Mouse (Mus musculus): ENCODE results near the gene Caap1.

Caap1 gene

DNA sequence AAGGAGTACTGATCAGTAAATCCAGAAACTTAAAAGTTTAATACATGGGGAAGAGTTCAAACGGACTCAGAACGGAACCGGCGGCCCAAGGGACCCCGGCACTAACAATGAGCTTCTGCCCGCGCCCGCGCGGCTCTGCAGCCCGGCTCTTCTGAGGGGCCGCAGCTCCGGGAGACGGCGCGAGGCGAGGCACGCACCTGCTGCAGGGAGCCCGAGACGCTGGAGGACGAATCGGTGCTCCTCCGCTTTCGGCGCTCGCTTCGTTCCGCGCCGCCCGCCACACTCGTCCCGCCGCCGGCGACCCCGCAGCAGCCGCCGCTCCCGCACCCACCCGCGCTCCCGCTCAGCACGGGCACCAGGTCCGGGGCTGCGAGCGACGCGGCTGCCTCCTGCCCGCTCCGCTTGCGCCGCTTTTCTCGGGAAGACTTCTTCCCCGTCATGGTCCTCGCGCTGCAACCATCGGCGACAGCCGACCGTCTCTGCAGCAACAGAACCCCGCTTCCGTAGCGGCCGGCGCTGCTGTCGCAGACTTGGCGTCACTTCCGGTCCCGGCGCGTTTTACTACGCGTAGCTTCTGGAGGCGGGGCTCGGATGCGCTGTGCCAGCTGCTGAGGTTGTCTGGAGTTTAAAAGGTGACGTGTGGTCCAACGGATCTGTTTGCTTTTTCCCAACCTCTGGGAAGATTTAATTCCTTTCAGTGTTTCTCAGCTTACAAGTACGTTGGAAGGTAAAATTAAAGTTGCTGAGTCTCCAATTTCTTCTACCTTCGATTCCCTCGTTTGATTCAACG, at the start of gene Caap1, which contains the start of gene Gm10306:
Gene Caap1, minus strand, starts transcription at position 532 of the 790 bp plus-strand sequence.
Gene Gm10306, plus strand, starts transcription at position 282 of the 790 bp plus-strand sequence.
- DNase-seq = peak; percentile 93

DNA sequence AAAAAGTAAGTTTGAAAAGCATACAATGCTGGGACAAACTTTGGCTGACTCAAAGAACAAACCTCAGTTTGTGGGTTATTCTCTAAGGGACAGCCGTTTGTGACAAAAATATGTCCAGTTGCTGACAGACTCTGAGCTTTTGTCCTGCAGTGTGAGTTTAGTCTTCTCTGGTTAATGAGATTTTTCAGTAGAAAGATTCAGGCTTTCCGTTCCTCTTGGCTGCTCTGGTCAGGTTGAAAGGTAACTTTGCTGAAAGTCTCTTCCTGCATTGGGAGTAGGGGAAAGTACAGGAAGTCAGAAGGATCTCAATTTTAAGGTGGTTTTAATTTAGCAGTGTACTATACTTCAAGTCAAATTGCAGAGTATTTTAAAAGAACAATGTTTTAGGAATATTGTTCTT, 49.0 kb upstream of the Caap1 start:
- no peak for DNase-seq

DNA sequence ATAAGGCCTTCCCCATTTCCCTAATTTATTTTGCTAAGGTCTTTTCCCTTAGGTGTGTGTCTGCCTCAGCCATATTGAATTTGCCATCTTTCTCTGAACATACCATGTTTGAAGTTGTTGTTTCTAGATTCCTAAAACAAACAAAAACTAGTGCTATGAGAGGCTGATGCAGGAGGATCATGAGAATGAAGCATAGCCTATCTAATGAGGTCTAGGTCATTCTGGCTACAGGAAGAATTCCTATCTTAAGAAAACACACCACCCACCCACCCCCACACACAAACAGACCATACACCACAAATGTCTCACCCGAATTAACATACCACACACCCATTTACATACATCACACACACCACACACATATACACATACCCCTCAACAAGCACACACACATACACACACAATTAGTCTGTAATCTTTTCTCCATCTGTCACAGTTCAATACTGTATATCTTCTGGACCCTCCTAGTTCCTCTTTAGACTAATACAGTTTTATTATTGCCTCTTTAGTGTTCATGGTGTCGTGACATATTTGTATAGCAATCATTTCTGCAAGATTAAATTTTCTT, 47.9 kb upstream of the Caap1 start:
- DNase-seq = no peak

GRCm38 (mm10) chr4:94603031-94603629, 46.5 kb upstream of the Caap1 start, which contains the start of gene Plaa:
Gene Plaa, minus strand, starts transcription at chr4:94603244.
- peak; percentile 95 for DNase-seq

DNA sequence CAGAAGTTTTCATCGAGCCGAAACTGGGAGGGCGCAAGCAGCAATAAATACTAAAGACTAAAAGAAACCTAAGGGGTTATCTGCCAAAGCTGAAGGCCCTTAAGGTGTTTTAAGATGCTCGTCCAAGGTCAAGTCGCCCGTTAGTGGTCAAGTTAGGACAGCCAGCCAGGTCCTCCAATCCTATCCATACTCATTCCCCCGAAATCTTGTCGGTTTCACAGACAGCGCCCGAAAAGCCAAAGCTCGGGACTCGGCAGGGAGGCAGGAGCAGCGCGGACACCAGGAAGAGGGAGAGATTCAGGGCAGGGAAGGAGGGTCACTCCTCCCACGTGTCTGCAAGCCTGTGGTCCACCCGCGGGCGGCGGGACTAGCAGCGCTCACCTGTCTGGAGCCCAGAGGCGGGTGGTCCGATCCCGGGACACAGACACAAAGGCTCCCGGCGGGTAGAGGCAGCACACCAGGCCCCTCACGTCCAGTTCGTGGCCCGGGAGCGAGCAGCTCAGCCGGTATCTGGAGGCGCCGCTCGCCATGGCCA, 46.0 kb upstream of the Caap1 start:
- DNase-seq = no peak

GRCm38 (mm10) chr4:94601395-94601794, 44.8 kb upstream of the Caap1 start:
- no peak for DNase-seq

DNA sequence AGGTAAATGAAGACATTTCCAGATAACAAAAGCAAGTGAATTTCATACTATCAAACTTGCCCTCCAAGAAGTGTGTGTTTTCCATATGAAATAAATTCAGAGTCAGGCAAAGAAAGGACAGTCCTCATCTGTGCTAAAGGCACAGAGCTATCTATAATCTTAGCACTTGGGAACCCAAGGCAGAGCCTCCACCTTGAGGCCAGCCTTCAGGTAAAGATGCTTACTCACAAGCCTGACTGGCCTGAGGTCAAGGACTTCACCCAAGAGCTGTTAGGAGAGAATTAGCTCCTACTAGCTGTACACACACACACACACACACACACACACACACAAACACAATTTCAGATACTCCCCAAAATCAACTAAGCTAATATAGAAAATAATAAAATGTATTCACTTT, 36.1 kb upstream of the Caap1 start:
- DNase-seq = no peak

- DNase-seq = no peak
These were observed 35.3 kb upstream of the Caap1 start for GRCm38 (mm10) chr4:94591765-94592381.

DNA sequence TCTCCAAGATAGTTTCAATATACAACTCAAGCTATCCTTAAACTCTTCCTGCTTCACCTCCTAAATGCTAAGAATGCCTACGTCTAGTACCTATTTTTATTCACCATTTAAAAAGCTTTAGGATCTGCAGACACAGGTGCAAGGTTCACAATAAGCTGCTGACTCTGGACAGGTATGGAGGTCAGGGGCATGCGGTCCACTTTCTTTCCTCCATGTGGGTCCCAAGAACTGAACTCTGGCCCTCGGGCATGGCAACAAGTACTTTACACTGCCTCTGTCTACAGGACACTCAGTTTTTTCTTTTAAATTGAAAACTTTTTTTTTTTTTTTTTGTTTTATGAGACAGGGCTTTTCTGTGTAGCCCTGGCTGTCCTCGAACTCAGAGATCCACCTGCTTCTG, 16.1 kb upstream of the Caap1 start:
- no peak for DNase-seq

DNA sequence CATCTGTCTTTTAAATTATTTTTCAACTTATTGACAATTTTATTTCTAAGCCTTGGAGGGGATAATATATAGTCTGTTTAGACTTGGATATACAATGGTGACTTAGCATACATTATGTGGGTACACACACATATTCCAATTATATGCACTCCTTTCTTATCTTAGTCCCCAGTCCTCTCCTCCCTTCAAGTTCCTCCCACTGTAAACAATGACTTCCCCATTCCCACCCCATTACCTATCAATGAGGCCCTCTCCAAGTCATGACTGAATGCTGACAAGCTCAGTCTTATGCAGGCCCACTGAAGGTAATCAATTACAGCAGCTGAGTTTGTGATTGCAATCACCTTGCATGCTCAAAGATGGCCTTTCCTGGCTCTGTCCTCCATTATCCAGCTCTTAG, 7.7 kb upstream of the Caap1 start:
- DNase-seq = no peak

- DNase-seq = no peak
These were observed 5.5 kb upstream of the Caap1 start for GRCm38 (mm10) chr4:94561954-94562648.

DNA sequence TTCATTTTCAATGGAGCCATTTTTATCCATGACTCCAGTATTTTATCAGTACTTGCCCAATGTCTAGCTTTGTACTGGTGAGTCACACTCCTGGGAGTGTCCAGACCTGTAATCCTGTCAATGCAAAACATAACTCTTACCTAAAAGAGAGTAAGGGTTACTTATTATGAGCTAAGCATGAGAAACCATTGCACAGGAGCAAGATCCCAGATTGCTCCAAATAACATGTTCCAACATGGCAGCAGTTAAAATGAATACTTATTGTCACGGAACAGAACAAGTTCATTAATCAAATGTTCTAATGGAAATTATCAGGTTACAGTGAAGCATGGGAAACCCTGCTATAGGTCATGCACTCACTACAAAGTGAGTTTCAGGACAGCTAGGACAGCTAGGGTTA, 3.7 kb upstream of the Caap1 start:
- no peak for DNase-seq

- DNase-seq = no peak
These were observed 2.7 kb upstream of the Caap1 start for GRCm38 (mm10) chr4:94559266-94559665.

DNA sequence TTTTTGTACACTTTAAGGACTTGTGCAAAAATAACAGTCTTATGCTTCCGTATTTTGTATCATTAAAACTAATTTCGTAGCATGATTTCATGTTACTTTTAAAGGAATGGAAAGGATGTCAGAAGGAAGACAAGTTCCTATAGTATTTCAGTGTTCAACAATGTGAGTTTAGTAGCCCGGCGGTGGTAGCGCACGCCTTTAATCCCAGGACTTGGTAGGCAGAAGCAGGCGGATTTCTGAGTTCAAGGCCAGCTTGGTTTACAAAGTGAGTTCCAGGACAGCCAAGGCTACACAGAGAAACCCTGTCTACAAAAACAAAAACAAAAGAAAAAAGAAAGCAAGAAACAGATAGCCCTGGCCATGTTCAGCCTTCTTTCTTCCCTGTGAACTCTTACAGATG, 549 bp upstream of the Caap1 start:
- DNase-seq = no peak

DNA sequence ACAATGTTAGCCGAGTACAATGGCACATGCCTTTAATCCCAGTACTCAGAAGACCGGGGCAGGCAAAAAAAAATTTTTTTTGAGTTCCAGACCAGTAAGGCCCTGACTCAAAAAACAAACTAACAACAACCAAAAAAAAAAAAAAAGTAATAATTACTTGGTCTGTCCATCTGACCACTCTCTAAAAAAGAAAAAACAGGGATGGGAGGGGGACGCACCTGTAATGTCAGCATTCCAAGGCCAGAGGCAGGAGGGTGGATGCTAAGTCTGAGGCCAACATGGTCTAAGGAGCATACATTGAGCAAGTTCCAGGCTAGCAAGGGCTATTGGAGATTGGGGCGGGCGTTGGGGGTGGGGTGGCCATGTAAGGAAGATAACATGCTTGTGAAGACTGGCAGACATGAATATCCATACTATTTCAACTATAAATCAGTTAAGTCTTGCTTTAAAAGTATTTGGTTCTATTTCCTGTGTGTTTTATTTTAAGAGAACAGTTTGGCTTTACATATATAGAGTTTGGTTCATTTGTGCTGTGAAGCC, 1.6 kb downstream of the Caap1 start:
- no peak for DNase-seq

- no peak for DNase-seq
These were observed 12.3 kb downstream of the Caap1 start for GRCm38 (mm10) chr4:94544321-94544720.

GRCm38 (mm10) chr4:94543041-94543440, 13.6 kb downstream of the Caap1 start:
- DNase-seq = no peak

DNA sequence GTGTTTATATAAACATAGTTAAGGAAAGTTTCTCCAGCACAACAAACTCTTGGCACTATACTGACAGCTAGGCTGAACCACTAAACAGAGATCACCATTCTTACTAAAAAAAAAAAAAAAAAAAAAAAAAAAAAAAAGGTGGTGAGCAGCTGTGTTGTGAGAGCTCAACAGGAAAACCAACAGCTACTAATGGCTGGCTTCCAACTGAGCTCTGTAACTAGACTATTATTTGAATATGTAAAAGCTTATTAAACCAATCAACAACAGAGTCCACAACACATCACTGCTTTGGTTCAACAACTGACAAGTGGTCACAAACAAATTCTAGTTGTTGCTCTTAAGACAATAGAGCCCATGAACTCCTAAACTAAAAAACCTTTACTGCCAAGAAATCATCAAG, 23.4 kb downstream of the Caap1 start:
- DNase-seq = no peak

GRCm38 (mm10) chr4:94529448-94529847, 27.1 kb downstream of the Caap1 start:
- DNase-seq = no peak

DNA sequence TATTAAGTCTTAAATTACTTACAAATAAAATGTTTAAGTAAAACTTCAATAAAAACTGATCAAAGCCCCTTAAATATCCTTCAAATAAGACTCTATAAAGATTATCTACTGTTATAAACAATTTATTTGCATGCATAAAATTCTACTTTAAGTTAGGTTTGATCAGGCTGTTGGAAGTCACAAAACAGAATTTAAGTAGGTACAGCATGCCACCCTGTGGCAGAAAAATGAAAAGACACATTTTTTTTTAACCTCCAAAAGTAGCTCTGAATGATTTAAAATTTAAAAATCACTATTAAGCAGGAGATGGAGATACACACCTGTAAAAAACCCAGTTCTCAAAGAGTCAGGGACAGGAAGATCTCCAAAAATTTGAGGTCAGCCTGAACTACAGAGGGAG, 33.3 kb downstream of the Caap1 start:
- DNase-seq = peak; percentile 8

- peak; percentile 36 for DNase-seq
These were observed 39.0 kb downstream of the Caap1 start for GRCm38 (mm10) chr4:94517631-94518030.

- DNase-seq = no peak
These were observed 41.2 kb downstream of the Caap1 start for GRCm38 (mm10) chr4:94515366-94515765.
